Mouse (Mus musculus): ENCODE measurements around the gene Nmur1.

Nmur1 gene

GRCm38 (mm10) chr1:86409476-86409875, 16.6 kb downstream of the Nmur1 start:
- no peak for DNase-seq (ENCODE audit: low spot score in 2 of 2)

- DNase-seq (ENCODE audit: low spot score in 2 of 2), result no peak
Measured at GRCm38 (mm10) chr1:86408515-86408914, 17.5 kb downstream of the Nmur1 start.

GRCm38 (mm10) chr1:86406914-86407313, 19.1 kb downstream of the Nmur1 start:
- peak; percentile 26 to 47 for DNase-seq (ENCODE audit: low spot score in 2 of 2)

- DNase-seq (ENCODE audit: low spot score in 2 of 2), result peak in 1 of 2 experiments; percentile 35
Measured at GRCm38 (mm10) chr1:86406313-86406712, 19.7 kb downstream of the Nmur1 start.

GRCm38 (mm10) chr1:86404834-86405233, 21.2 kb downstream of the Nmur1 start:
- no peak for DNase-seq (ENCODE audit: low spot score in 2 of 2)

GRCm38 (mm10) chr1:86400096-86400754, 25.8 kb downstream of the Nmur1 start:
- DNase-seq (ENCODE audit: low spot score in 2 of 2), result no peak

GRCm38 (mm10) chr1:86399322-86399721, 26.7 kb downstream of the Nmur1 start:
- DNase-seq (ENCODE audit: low spot score in 2 of 2), result no peak

- no peak for DNase-seq (ENCODE audit: low spot score in 2 of 2)
Measured at GRCm38 (mm10) chr1:86398222-86398621, 27.8 kb downstream of the Nmur1 start.

GRCm38 (mm10) chr1:86397621-86398020, 28.4 kb downstream of the Nmur1 start:
- no peak for DNase-seq (ENCODE audit: low spot score in 2 of 2)

GRCm38 (mm10) chr1:86395897-86396296, 30.1 kb downstream of the Nmur1 start:
- no peak for DNase-seq (ENCODE audit: low spot score in 2 of 2)

GRCm38 (mm10) chr1:86394246-86394645, 31.8 kb downstream of the Nmur1 start:
- no peak for DNase-seq (ENCODE audit: low spot score in 2 of 2)

GRCm38 (mm10) chr1:86393219-86393618, 32.8 kb downstream of the Nmur1 start:
- DNase-seq (ENCODE audit: low spot score in 2 of 2), result no peak

GRCm38 (mm10) chr1:86391425-86391824, 34.6 kb downstream of the Nmur1 start:
- DNase-seq (ENCODE audit: low spot score in 2 of 2), result no peak

- peak in 1 of 2 experiments; percentile 47 for DNase-seq (ENCODE audit: low spot score in 2 of 2)
Measured at GRCm38 (mm10) chr1:86389230-86389629, 36.8 kb downstream of the Nmur1 start.

- DNase-seq (ENCODE audit: low spot score in 2 of 2), result peak; percentile 27 to 37
Measured at GRCm38 (mm10) chr1:86381027-86381426, 45.0 kb downstream of the Nmur1 start.

- peak in 1 of 2 experiments; percentile 24 for DNase-seq (ENCODE audit: low spot score in 2 of 2)
Measured at GRCm38 (mm10) chr1:86379161-86379569, 46.9 kb downstream of the Nmur1 start.

- DNase-seq (ENCODE audit: low spot score in 2 of 2), result no peak
Measured at GRCm38 (mm10) chr1:86378662-86379061, 47.4 kb downstream of the Nmur1 start.

- no peak for DNase-seq (ENCODE audit: low spot score in 2 of 2)
Measured at GRCm38 (mm10) chr1:86376354-86376753, 49.7 kb downstream of the Nmur1 start.

- peak in 1 of 2 experiments; percentile 29 for DNase-seq (ENCODE audit: low spot score in 2 of 2)
Measured at GRCm38 (mm10) chr1:86371997-86372396, 54.0 kb downstream of the Nmur1 start.

GRCm38 (mm10) chr1:86368086-86368485, 57.9 kb downstream of the Nmur1 start:
- no peak for DNase-seq (ENCODE audit: low spot score in 2 of 2)

GRCm38 (mm10) chr1:86363671-86364070, 62.4 kb downstream of the Nmur1 start:
- DNase-seq (ENCODE audit: low spot score in 2 of 2), result no peak

GRCm38 (mm10) chr1:86361852-86362615, 64.0 kb downstream of the Nmur1 start:
- DNase-seq (ENCODE audit: low spot score in 2 of 2), result no peak

GRCm38 (mm10) chr1:86360441-86360840, 65.6 kb downstream of the Nmur1 start:
- no peak for DNase-seq (ENCODE audit: low spot score in 2 of 2)
